Mouse (Mus musculus) cerebellum, postnatal 25 days (tissue): Measurements from ENCODE around the gene Epsti1.

Source experiments
- DNase-seq, 2 experiments: peaks; one replicate each; pipeline ENCODE4 v3.0.0; 2021; ENCODE audit warnings: mixed read lengths in 2 of 2

Gene Epsti1

GRCm38 (mm10) chr14:78015540-78016321 is 111.7 kb downstream of the Epsti1 start:
- DNase-seq: no peak

- no peak for DNase-seq
These were observed 112.4 kb downstream of the Epsti1 start for GRCm38 (mm10) chr14:78016398-78016797.

GRCm38 (mm10) chr14:78019935-78020334 is 115.9 kb downstream of the Epsti1 start:
- DNase-seq: no peak

- peak; percentile 34 to 41 for DNase-seq
These were observed 134.8 kb downstream of the Epsti1 start for GRCm38 (mm10) chr14:78038876-78039275.

GRCm38 (mm10) chr14:78040643-78041042 is 136.6 kb downstream of the Epsti1 start:
- no peak for DNase-seq

GRCm38 (mm10) chr14:78041886-78042526 is 138.0 kb downstream of the Epsti1 start:
- no peak for DNase-seq

- DNase-seq: no peak
These were observed 139.0 kb downstream of the Epsti1 start for GRCm38 (mm10) chr14:78043079-78043478.

GRCm38 (mm10) chr14:78048258-78048657 is 144.2 kb downstream of the Epsti1 start:
- DNase-seq: no peak

- DNase-seq: no peak
These were observed 144.6 kb downstream of the Epsti1 start for GRCm38 (mm10) chr14:78048674-78049073.
